Mouse (Mus musculus): ENCODE measurements around the gene Osbpl5. TPM values are rescaled to one million over a fixed set of nuclear protein-coding genes. Genes with fewer than 3 reads are reported as not detected.

Gene Osbpl5
- polyA plus RNA-seq, 1 experiment from 2014 or later: 26.6 TPM

DNA sequence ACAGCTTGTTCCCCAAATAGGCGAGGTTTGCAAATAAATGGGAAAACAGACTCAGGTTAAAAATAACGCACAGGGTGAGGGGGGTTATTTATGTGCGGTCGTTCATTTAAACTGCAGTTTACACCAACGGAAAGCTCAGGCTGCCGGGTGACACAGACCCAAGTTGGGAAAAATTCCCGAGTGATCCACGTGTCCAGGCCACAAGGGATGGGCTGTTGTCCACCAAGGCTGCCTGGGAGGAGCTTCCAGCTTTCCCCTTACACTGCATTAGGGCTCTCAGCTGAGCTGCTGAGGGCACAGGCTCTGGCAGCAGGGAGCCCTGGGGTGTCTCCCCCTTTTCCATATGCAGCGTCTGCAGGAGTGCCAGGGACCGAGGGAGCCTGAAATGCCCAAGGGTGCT, 26.9 kb downstream of the Osbpl5 start:
- no peaks in the 10 kb centered on the region for H3K27me3 ChIP-seq (ENCODE audit: control insufficient read depth, insufficient read depth, low read length)
- no peak overlapping the region for H3K4me2 ChIP-seq
- H3K4me1 ChIP-seq (ENCODE audit: control insufficient read depth, insufficient read depth, low read length): peaks cover 13% of the 10 kb centered on the region
- no peak for ATAC-seq (replicated peaks; ENCODE audit: insufficient number of reproducible peaks, low FRiP score, low TSS enrichment)
- no peak overlapping the region for H3K27ac ChIP-seq (ENCODE audit: low read depth, low read length)
- H3K4me3 ChIP-seq (ENCODE audit: low read depth, low read length): no peak overlapping the region
- H3K9ac ChIP-seq (ENCODE audit: low read depth, low read length): no peak overlapping the region
- no peaks in the 10 kb centered on the region for H3K9me3 ChIP-seq (replicated peaks; ENCODE audit: control insufficient read depth, low read length)
- H3K36me3 ChIP-seq (ENCODE audit: control insufficient read depth, insufficient read depth, low read length): no peaks in the 10 kb centered on the region
- 73% methylated on average over 10 of the region's 10 CpGs for WGBS (ENCODE audit: insufficient replicate concordance)

DNA sequence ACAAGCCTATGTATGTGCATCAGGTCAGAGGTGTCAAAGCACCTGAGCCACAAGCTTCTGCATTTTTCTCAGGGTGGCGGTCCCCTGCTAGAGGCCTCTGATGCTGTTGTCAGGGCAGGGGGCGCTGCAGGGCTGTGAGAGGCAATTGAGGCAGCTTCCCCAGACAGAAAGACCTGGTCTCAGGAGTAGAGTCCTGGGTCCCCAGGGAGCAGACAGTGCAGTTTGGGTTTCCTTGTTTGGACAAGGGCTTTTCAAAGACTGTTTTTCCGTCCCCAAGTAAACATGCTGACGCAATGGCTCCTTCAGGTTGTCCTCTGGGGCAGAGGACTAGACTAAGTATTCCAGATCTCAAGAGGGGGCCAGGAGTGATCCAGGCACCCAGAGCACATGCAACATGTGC, 30.4 kb downstream of the Osbpl5 start:
- H3K36me3 ChIP-seq (ENCODE audit: control insufficient read depth, insufficient read depth, low read length): no peaks in the 10 kb centered on the region
- H3K27ac ChIP-seq (ENCODE audit: low read depth, low read length): no peak overlapping the region
- no peaks in the 10 kb centered on the region for H3K9me3 ChIP-seq (replicated peaks; ENCODE audit: control insufficient read depth, low read length)
- H3K4me3 ChIP-seq (ENCODE audit: low read depth, low read length): no peak overlapping the region
- H3K27me3 ChIP-seq (ENCODE audit: control insufficient read depth, insufficient read depth, low read length): no peaks in the 10 kb centered on the region
- 82% methylated on average over 4 of the region's 4 CpGs for WGBS (ENCODE audit: insufficient replicate concordance)
- H3K4me2 ChIP-seq: no peak overlapping the region
- H3K9ac ChIP-seq (ENCODE audit: low read depth, low read length): no peak overlapping the region
- no peak for ATAC-seq (replicated peaks; ENCODE audit: insufficient number of reproducible peaks, low FRiP score, low TSS enrichment)
- peaks cover 16% of the 10 kb centered on the region for H3K4me1 ChIP-seq (ENCODE audit: control insufficient read depth, insufficient read depth, low read length)

DNA sequence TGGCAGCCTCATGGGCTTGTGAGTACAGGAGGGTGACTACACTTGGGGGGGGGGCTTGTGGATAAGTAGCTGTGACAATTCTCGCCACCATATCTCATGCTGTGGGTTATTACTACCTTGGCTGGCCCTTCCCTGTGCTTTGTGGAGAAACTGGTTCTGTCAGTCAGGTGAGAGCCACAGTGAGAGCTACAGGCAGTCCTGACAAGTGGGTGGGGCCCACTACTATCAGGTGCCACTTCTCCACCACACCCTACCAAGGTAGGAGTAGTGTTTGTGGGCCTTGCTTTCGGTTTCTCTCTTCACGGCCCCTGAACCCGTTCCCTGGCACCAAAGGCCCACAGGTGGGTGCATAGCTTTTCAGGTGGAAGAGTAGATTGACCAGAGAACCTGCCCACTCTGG, 32.9 kb downstream of the Osbpl5 start:
- ATAC-seq (replicated peaks; ENCODE audit: insufficient number of reproducible peaks, low FRiP score, low TSS enrichment): no peak
- Histone ChIP-seq H3K27me3 (ENCODE audit: control insufficient read depth, insufficient read depth, low read length) (no peaks in the 10 kb centered on the region), H3K4me2 (no peak overlapping the region), H3K9ac (ENCODE audit: low read depth, low read length) (no peak overlapping the region), H3K4me3 (ENCODE audit: low read depth, low read length) (no peak overlapping the region), H3K4me1 (ENCODE audit: control insufficient read depth, insufficient read depth, low read length) (peaks cover 10% of the 10 kb centered on the region), H3K9me3 (replicated peaks; ENCODE audit: control insufficient read depth, low read length) (no peaks in the 10 kb centered on the region), H3K36me3 (ENCODE audit: control insufficient read depth, insufficient read depth, low read length) (no peaks in the 10 kb centered on the region), H3K27ac (ENCODE audit: low read depth, low read length) (no peak overlapping the region)
- WGBS (ENCODE audit: insufficient replicate concordance): 74% methylated on average over 4 of the region's 4 CpGs

DNA sequence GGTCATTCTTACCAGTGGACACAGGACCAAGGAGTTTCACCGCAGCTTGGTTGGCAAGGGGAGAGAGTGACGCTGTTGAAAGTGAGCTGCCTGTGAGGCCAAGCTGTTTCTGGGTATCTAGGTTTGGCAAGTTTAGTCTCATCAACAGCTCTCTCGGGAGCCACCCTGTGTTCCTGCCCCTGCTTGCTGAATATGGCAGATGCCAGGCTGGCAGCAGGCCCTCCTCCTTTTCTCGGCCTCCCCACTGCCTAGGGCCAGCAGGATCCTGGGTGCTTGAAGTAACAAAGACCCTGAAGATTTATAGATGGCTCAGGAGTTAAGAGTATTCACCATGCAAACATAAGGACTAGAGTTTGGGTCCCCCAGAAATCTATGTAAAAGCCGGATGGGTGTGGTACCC, 34.1 kb downstream of the Osbpl5 start:
- no peaks in the 10 kb centered on the region for H3K27me3 ChIP-seq (ENCODE audit: control insufficient read depth, insufficient read depth, low read length)
- WGBS (ENCODE audit: insufficient replicate concordance): 86% methylated on average over 5 of the region's 5 CpGs
- ATAC-seq (replicated peaks; ENCODE audit: insufficient number of reproducible peaks, low FRiP score, low TSS enrichment): no peak

DNA sequence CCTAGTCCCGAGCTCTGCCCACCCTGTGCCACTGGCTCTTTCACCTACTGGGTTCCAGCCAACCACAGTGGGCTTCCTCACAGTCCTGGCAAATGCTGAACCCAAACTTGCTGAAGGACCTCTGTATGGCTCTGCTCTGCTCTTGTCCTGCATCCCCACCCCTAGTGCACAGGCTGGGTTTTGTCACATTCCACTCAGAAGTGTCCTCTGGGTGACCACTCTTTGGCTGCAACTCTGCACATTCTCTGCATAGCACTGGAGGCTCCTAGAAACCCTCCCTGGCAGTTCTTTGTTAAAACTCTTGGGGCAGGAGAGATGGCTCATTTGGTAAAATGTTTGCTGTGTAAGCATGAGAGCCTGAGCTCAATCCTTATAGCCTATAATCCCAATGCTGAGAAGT, 39.0 kb downstream of the Osbpl5 start:
- Histone ChIP-seq H3K9ac (ENCODE audit: low read depth, low read length) (no peak overlapping the region), H3K4me2 (no peak overlapping the region), H3K9me3 (replicated peaks; ENCODE audit: control insufficient read depth, low read length) (no peaks in the 10 kb centered on the region), H3K36me3 (ENCODE audit: control insufficient read depth, insufficient read depth, low read length) (no peaks in the 10 kb centered on the region), H3K27ac (ENCODE audit: low read depth, low read length) (peak overlapping the region; percentile 78), H3K27me3 (ENCODE audit: control insufficient read depth, insufficient read depth, low read length) (no peaks in the 10 kb centered on the region), H3K4me1 (ENCODE audit: control insufficient read depth, insufficient read depth, low read length) (peaks cover 18% of the 10 kb centered on the region), H3K4me3 (ENCODE audit: low read depth, low read length) (no peak overlapping the region)
- WGBS (ENCODE audit: insufficient replicate concordance): 52% methylated on average over 1 of the region's 1 CpGs
- no peak for ATAC-seq (replicated peaks; ENCODE audit: insufficient number of reproducible peaks, low FRiP score, low TSS enrichment)

More for the DNA sequence above, 34.1 kb downstream of the Osbpl5 start:
- peaks cover 12% of the 10 kb centered on the region for H3K4me1 ChIP-seq (ENCODE audit: control insufficient read depth, insufficient read depth, low read length)
- no peak overlapping the region for H3K9ac ChIP-seq (ENCODE audit: low read depth, low read length)
- H3K4me2 ChIP-seq: no peak overlapping the region
- no peaks in the 10 kb centered on the region for H3K36me3 ChIP-seq (ENCODE audit: control insufficient read depth, insufficient read depth, low read length)
- no peaks in the 10 kb centered on the region for H3K9me3 ChIP-seq (replicated peaks; ENCODE audit: control insufficient read depth, low read length)
- H3K4me3 ChIP-seq (ENCODE audit: low read depth, low read length): no peak overlapping the region
- no peak overlapping the region for H3K27ac ChIP-seq (ENCODE audit: low read depth, low read length)

DNA sequence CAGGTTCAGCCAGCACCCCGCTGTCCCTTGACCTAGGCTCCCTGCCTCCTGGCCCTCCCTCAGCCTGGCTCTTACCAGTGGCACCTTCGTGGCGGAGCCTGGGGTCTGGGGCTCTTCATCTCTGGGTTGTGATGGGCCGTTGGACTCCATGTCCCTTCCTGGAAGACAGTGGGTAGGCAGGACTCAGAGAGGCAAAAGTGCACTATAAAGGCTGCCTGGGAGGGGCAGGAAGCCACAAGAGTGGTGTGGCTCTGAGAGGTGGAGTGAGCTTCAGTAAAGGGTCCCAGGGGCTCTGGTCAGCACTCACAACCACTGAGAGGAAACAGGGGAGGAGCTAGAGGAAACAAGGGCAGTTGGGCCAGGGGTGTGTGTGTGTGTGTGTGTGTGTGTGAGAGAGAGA, 43.4 kb downstream of the Osbpl5 start:
- WGBS (ENCODE audit: insufficient replicate concordance): 72% methylated on average over 4 of the region's 4 CpGs
- Histone ChIP-seq H3K27me3 (ENCODE audit: control insufficient read depth, insufficient read depth, low read length) (no peaks in the 10 kb centered on the region), H3K4me2 (no peak overlapping the region), H3K4me1 (ENCODE audit: control insufficient read depth, insufficient read depth, low read length) (peaks cover 24% of the 10 kb centered on the region), H3K9ac (ENCODE audit: low read depth, low read length) (no peak overlapping the region), H3K36me3 (ENCODE audit: control insufficient read depth, insufficient read depth, low read length) (peaks cover 10% of the 10 kb centered on the region; the same call in 1 of the 2 replicates), H3K9me3 (replicated peaks; ENCODE audit: control insufficient read depth, low read length) (no peaks in the 10 kb centered on the region), H3K4me3 (ENCODE audit: low read depth, low read length) (no peak overlapping the region), H3K27ac (ENCODE audit: low read depth, low read length) (no peak overlapping the region)
- no peak for ATAC-seq (replicated peaks; ENCODE audit: insufficient number of reproducible peaks, low FRiP score, low TSS enrichment)

DNA sequence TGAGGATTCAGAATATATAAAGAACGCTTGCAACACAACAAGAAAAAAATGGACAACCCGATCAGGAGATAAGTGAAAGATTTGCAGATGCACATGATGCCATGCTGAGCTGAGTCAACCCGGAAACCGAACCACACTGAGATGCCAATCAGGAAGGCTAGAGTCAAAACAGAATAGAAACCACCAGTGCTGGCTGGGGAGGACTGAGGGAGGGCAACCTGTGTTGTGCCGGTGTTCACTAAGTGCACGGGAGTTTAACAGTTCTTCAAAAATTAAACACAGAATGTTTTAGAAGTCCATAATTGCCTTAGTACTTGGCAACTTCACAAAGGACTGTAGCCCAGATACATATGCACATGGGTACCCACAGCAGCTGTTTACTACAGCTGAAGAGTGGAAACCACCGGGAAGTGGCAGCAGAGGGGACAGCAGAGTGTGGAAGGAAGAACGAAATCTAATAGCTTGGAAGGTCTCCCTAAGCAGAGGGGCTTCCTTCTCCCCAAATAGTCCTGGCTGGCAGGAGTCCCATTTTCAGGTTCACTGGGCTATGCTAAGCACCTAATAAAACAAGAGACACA, 43.9 kb downstream of the Osbpl5 start:
- Histone ChIP-seq H3K9ac (ENCODE audit: low read depth, low read length) (no peak overlapping the region), H3K9me3 (replicated peaks; ENCODE audit: control insufficient read depth, low read length) (no peaks in the 10 kb centered on the region), H3K36me3 (ENCODE audit: control insufficient read depth, insufficient read depth, low read length) (peaks cover 10% of the 10 kb centered on the region; the same call in 1 of the 2 replicates), H3K4me1 (ENCODE audit: control insufficient read depth, insufficient read depth, low read length) (peaks cover 18% of the 10 kb centered on the region), H3K4me2 (no peak overlapping the region), H3K27ac (ENCODE audit: low read depth, low read length) (no peak overlapping the region), H3K4me3 (ENCODE audit: low read depth, low read length) (no peak overlapping the region), H3K27me3 (ENCODE audit: control insufficient read depth, insufficient read depth, low read length) (no peaks in the 10 kb centered on the region)
- ATAC-seq (replicated peaks; ENCODE audit: insufficient number of reproducible peaks, low FRiP score, low TSS enrichment): no peak
- WGBS (ENCODE audit: insufficient replicate concordance): 83% methylated on average over 8 of the region's 8 CpGs

DNA sequence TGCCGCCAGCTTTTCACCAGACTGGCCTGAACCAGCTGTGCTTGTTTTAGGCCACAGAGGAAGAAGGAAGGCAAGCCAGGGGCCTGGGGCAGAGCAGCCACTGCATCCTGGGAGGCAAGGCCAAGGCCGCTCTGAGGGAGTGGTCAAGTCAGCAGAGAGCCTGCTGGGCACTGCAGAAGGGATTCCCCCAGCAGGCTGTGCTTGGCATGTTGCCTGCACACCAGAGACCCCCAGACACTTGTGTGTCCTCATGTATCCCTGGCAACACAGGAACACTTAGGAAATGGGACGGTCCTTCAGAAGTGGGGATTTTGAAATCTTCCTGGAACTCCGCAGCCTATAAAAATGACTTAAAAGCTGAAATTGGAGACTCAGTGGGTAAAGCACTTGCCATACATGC, 44.8 kb downstream of the Osbpl5 start:
- H3K27me3 ChIP-seq (ENCODE audit: control insufficient read depth, insufficient read depth, low read length): no peaks in the 10 kb centered on the region
- H3K27ac ChIP-seq (ENCODE audit: low read depth, low read length): no peak overlapping the region
- peak overlapping the region; percentile 1; the same call in 1 of the 2 replicates for H3K9ac ChIP-seq (ENCODE audit: low read depth, low read length)
- WGBS (ENCODE audit: insufficient replicate concordance): 75% methylated on average over 4 of the region's 4 CpGs
- no peak overlapping the region for H3K4me3 ChIP-seq (ENCODE audit: low read depth, low read length)
- no peak overlapping the region for H3K4me2 ChIP-seq
- H3K36me3 ChIP-seq (ENCODE audit: control insufficient read depth, insufficient read depth, low read length): peaks cover 10% of the 10 kb centered on the region; the same call in 1 of the 2 replicates
- no peak for ATAC-seq (replicated peaks; ENCODE audit: insufficient number of reproducible peaks, low FRiP score, low TSS enrichment)
- peaks cover 12% of the 10 kb centered on the region; the same call in 1 of the 2 replicates for H3K4me1 ChIP-seq (ENCODE audit: control insufficient read depth, insufficient read depth, low read length)
- H3K9me3 ChIP-seq (replicated peaks; ENCODE audit: control insufficient read depth, low read length): no peaks in the 10 kb centered on the region

DNA sequence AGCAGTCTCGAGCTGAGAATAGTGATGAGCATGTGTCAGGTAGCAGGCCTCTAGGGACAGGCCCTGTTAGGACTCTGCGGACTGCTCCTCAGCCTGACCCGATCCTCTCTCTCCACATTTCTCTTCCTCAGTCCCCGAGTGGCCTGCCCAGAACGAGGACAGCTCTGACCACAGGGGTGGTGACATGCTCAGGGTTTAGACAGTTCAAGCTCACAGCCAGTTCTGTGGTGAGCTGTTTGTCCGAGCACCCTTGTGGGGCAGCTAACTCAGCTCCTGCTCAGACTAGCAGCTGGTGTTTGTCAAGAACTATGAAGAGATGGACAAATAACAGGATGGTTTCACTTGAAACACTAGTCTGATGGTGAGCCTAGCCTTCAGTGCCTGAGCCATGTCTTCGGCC, 45.4 kb downstream of the Osbpl5 start:
- Histone ChIP-seq H3K36me3 (ENCODE audit: control insufficient read depth, insufficient read depth, low read length) (peaks cover 10% of the 10 kb centered on the region; the same call in 1 of the 2 replicates), H3K4me3 (ENCODE audit: low read depth, low read length) (no peak overlapping the region), H3K27me3 (ENCODE audit: control insufficient read depth, insufficient read depth, low read length) (no peaks in the 10 kb centered on the region), H3K9ac (ENCODE audit: low read depth, low read length) (no peak overlapping the region), H3K9me3 (replicated peaks; ENCODE audit: control insufficient read depth, low read length) (no peaks in the 10 kb centered on the region), H3K4me1 (ENCODE audit: control insufficient read depth, insufficient read depth, low read length) (peaks cover 12% of the 10 kb centered on the region; the same call in 1 of the 2 replicates), H3K27ac (ENCODE audit: low read depth, low read length) (no peak overlapping the region), H3K4me2 (no peak overlapping the region)
- WGBS (ENCODE audit: insufficient replicate concordance): 83% methylated on average over 7 of the region's 7 CpGs
- ATAC-seq (replicated peaks; ENCODE audit: insufficient number of reproducible peaks, low FRiP score, low TSS enrichment): no peak
